Mouse (Mus musculus) limb, embryonic 10.5 days (tissue): ENCODE data around the gene Il1rn. TPM values are rescaled to one million over a fixed set of nuclear protein-coding genes. Genes with fewer than 3 reads are reported as not detected.
A peak's percentile ranks its signal among the peaks of the same experiment; 100 is the strongest.

Source experiments
- DNase-seq: peaks from one replicate; pipeline ENCODE4 v3.0.0-alpha.2; 2017; ENCODE audit warnings: low spot score
- H3K27ac ChIP-seq: fragments of 300-500 bp; sonication (generic); 2 replicates; pipeline ENCODE4 v1.5.1; 2016; ENCODE audit warnings: mild to moderate bottlenecking
- H3K27me3 ChIP-seq: fragments of 300-500 bp; sonication (generic); 2 replicates; pipeline ENCODE4 v1.6.1; 2016; ENCODE audit warnings: low read depth, mild to moderate bottlenecking; ENCODE audit not compliant: poor library complexity, severe bottlenecking
- H3K36me3 ChIP-seq: fragments of 300-500 bp; sonication (generic); 2 replicates; pipeline ENCODE4 v1.6.1; 2016; ENCODE audit warnings: mild to moderate bottlenecking, moderate library complexity
- H3K4me1 ChIP-seq: fragments of 300-500 bp; sonication (generic); 2 replicates; pipeline ENCODE4 v1.6.1; 2016
- H3K4me3 ChIP-seq: fragments of 300-500 bp; sonication (generic); 2 replicates; pipeline ENCODE4 v1.5.1; 2016; ENCODE audit warnings: mild to moderate bottlenecking, moderate library complexity
- H3K9me3 ChIP-seq: fragments of 300-500 bp; sonication (generic); replicated peaks from 2 replicates; pipeline ENCODE4 v1.6.1; 2016; ENCODE audit warnings: mild to moderate bottlenecking
- WGBS: fragments of 180-500 bp; shearing (Covaris S2); methylation state at CpG from one replicate; pipeline ENCODE4 v1.1.7; 2016; 5-methylcytosine and 5-hydroxymethylcytosine counted together
- polyA plus RNA-seq: library from polyadenylated mRNA; unstranded; fragments of >200 nt; fragmentation: Nextera tagmentation; extraction: Ambion mirVana; gene quantifications from 2 replicates; pipeline ENCODE4 v1.2.1, GENCODE M21; 2016

Gene Il1rn
- polyA plus RNA-seq, 1 experiment from 2014 or later, result 0.95 TPM

GRCm38 (mm10) chr2:24353042-24353441, 16.4 kb downstream of the Il1rn start:
- H3K27me3 ChIP-seq, result no peaks in the 10 kb centered on the region
- no peaks in the 10 kb centered on the region for H3K36me3 ChIP-seq
- no peak overlapping the region for H3K27ac ChIP-seq
- H3K4me3 ChIP-seq, result no peak overlapping the region
- no peaks in the 10 kb centered on the region for H3K9me3 ChIP-seq
- H3K4me1 ChIP-seq, result no peaks in the 10 kb centered on the region
- no peak for DNase-seq
- 96% methylated on average over 2 of the region's 2 CpGs for WGBS

- no peaks in the 10 kb centered on the region for H3K36me3 ChIP-seq
Observed at GRCm38 (mm10) chr2:24357642-24358041, 21.0 kb downstream of the Il1rn start.

GRCm38 (mm10) chr2:24359347-24359746, 22.7 kb downstream of the Il1rn start:
- H3K36me3 ChIP-seq, result no peaks in the 10 kb centered on the region
- no peak for DNase-seq

More at GRCm38 (mm10) chr2:24357642-24358041, 21.0 kb downstream of the Il1rn start:
- no peak for DNase-seq
- 22% methylated on average over 1 of the region's 1 CpGs for WGBS
- no peaks in the 10 kb centered on the region for H3K27me3 ChIP-seq
- no peak overlapping the region for H3K4me3 ChIP-seq
- H3K4me1 ChIP-seq, result no peaks in the 10 kb centered on the region
- H3K9me3 ChIP-seq, result no peaks in the 10 kb centered on the region
- H3K27ac ChIP-seq, result no peak overlapping the region

GRCm38 (mm10) chr2:24363818-24364217, 27.2 kb downstream of the Il1rn start:
- Histone ChIP-seq H3K4me1 (peaks cover 7% of the 10 kb centered on the region; the same call in 1 of the 2 replicates), H3K27ac (no peak overlapping the region), H3K27me3 (peaks cover 22% of the 10 kb centered on the region), H3K4me3 (no peak overlapping the region), H3K36me3 (no peaks in the 10 kb centered on the region), H3K9me3 (no peaks in the 10 kb centered on the region)
- WGBS, result 87% methylated on average over 3 of the region's 3 CpGs
- no peak for DNase-seq

More at GRCm38 (mm10) chr2:24359347-24359746, 22.7 kb downstream of the Il1rn start:
- H3K4me1 ChIP-seq, result no peaks in the 10 kb centered on the region
- H3K4me3 ChIP-seq, result no peak overlapping the region
- no peak overlapping the region for H3K27ac ChIP-seq
- WGBS, result 92% methylated on average over 1 of the region's 1 CpGs
- H3K9me3 ChIP-seq, result no peaks in the 10 kb centered on the region
- no peaks in the 10 kb centered on the region for H3K27me3 ChIP-seq

GRCm38 (mm10) chr2:24366214-24366975, 29.7 kb downstream of the Il1rn start:
- peaks cover 7% of the 10 kb centered on the region; the same call in 1 of the 2 replicates for H3K4me1 ChIP-seq
- no peak overlapping the region for H3K4me3 ChIP-seq
- WGBS, result 77% methylated on average over 12 of the region's 12 CpGs
- H3K36me3 ChIP-seq, result no peaks in the 10 kb centered on the region
- peaks cover 24% of the 10 kb centered on the region for H3K27me3 ChIP-seq
- H3K9me3 ChIP-seq, result no peaks in the 10 kb centered on the region
- peak; percentile 18 for DNase-seq
- H3K27ac ChIP-seq, result no peak overlapping the region

- Histone ChIP-seq H3K4me3 (peak within 1 kb of the TSS; percentile 50), H3K4me1 (peaks cover 7% of the 10 kb centered on the region; the same call in 1 of the 2 replicates), H3K9me3 (no peaks in the 10 kb centered on the region), H3K27ac (peak within 1 kb of the TSS; percentile 50), H3K36me3 (no peaks in the 10 kb centered on the region), H3K27me3 (peaks cover 24% of the 10 kb centered on the region)
- DNase-seq, result peak; percentile 66
- WGBS, result 5% methylated on average over 47 of the region's 47 CpGs
Observed at GRCm38 (mm10) chr2:24367030-24367894, 30.6 kb downstream of the Il1rn start, which contains the start of gene Psd4. Psd4 (plus strand) TSS chr2:24367580.

GRCm38 (mm10) chr2:24367895-24368261, 31.2 kb downstream of the Il1rn start:
- Histone ChIP-seq H3K4me3 (peak overlapping the region; percentile 50), H3K9me3 (no peaks in the 10 kb centered on the region), H3K27ac (no peak overlapping the region), H3K27me3 (peaks cover 24% of the 10 kb centered on the region), H3K36me3 (no peaks in the 10 kb centered on the region), H3K4me1 (peaks cover 7% of the 10 kb centered on the region; the same call in 1 of the 2 replicates)
- no peak for DNase-seq
- WGBS, result 65% methylated on average over 4 of the region's 4 CpGs

- H3K36me3 ChIP-seq, result no peaks in the 10 kb centered on the region
- no peaks in the 10 kb centered on the region for H3K9me3 ChIP-seq
- 81% methylated on average over 5 of the region's 5 CpGs for WGBS
- H3K4me1 ChIP-seq, result no peaks in the 10 kb centered on the region
- DNase-seq, result peak; percentile 13
- H3K27me3 ChIP-seq, result no peaks in the 10 kb centered on the region
- no peak overlapping the region for H3K4me3 ChIP-seq
- H3K27ac ChIP-seq, result no peak overlapping the region
Observed at GRCm38 (mm10) chr2:24378747-24379450, 42.2 kb downstream of the Il1rn start.

GRCm38 (mm10) chr2:24382456-24383230, 46.0 kb downstream of the Il1rn start:
- Histone ChIP-seq H3K27ac (no peak overlapping the region), H3K9me3 (no peaks in the 10 kb centered on the region), H3K4me3 (no peak overlapping the region), H3K36me3 (no peaks in the 10 kb centered on the region), H3K27me3 (no peaks in the 10 kb centered on the region), H3K4me1 (peaks cover 10% of the 10 kb centered on the region; the same call in 1 of the 2 replicates)
- peak; percentile 8 for DNase-seq
- 75% methylated on average over 9 of the region's 9 CpGs for WGBS

GRCm38 (mm10) chr2:24383636-24384035, 47.0 kb downstream of the Il1rn start:
- Histone ChIP-seq H3K27ac (no peak overlapping the region), H3K4me1 (peaks cover 10% of the 10 kb centered on the region; the same call in 1 of the 2 replicates), H3K4me3 (no peak overlapping the region), H3K9me3 (no peaks in the 10 kb centered on the region), H3K27me3 (no peaks in the 10 kb centered on the region), H3K36me3 (no peaks in the 10 kb centered on the region)
- DNase-seq, result peak; percentile 6
- 80% methylated on average over 3 of the region's 3 CpGs for WGBS

GRCm38 (mm10) chr2:24384393-24384792, 47.7 kb downstream of the Il1rn start:
- peak; percentile 26 for DNase-seq
- H3K4me3 ChIP-seq, result no peak overlapping the region
- no peaks in the 10 kb centered on the region for H3K36me3 ChIP-seq
- H3K9me3 ChIP-seq, result no peaks in the 10 kb centered on the region
- no peak overlapping the region for H3K27ac ChIP-seq
- peaks cover 10% of the 10 kb centered on the region; the same call in 1 of the 2 replicates for H3K4me1 ChIP-seq
- no peaks in the 10 kb centered on the region for H3K27me3 ChIP-seq
